Mouse (Mus musculus): ENCODE data around the gene Odf3b. TPM values are rescaled to one million over a fixed set of nuclear protein-coding genes. Genes with fewer than 3 reads are reported as not detected.

Odf3b gene
- polyA plus RNA-seq, 1 experiment from 2014 or later = 9.6 TPM

DNA sequence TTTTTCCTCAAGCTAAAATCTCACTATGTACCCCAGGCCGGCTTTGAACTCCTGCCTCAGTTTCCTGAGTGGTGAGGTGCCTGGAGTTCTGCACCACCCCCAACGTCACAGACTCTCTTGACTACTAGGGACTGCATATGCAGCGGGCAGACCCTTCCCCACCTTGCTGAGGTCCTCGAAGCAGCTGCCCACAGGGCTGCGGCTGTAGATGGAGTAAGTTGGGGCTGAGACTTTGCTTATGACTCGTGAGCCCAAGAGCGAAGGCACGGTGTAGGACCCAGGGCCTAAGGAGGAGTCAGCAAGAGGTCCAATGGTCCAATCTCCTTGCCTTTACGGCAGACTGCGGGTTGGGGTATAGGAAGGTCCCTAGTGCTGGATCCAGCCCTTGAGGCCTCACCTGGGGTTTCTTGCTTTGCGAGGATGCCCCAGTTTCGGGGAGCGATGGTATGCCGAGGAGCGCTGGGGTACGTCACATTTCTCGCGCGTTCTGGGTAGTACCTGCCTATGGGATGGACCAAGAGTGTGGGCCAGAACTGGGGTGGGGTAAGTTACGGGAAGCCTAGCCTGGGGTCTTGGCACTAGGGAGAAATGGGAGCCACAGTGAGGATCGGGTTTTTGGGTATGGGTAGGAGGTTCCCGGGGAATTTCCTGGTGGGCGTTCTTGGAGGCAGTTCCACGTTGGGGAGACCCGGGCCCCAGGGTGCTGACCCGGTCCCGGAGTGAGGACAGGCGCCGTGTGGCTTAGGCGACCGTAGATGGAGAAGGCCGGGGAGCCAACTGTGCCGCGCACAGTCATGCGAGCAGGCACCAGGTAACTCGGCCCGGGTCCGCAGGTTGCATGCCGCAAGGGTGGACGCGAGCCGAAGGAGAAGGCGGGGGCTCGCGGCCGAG, 899 bp downstream of the Odf3b start:
- Histone ChIP-seq H3K4me3 (ENCODE audit: low read length) (peak overlapping the region; percentile 47), H3K9ac (ENCODE audit: low read length) (peak overlapping the region; percentile 53), H3K27ac (ENCODE audit: low read length) (no peak overlapping the region), H3K4me2 (ENCODE audit: low read depth, low read length) (peak overlapping the region; percentile 72), H3K9me3 (ENCODE audit: control insufficient read depth, low read length) (no peaks in the 10 kb centered on the region), H3K36me3 (ENCODE audit: control insufficient read depth, insufficient read depth, low read length) (no peaks in the 10 kb centered on the region), H3K4me1 (replicated peaks; ENCODE audit: control insufficient read depth, insufficient read depth, low read length) (peaks cover 20% of the 10 kb centered on the region), H3K27me3 (ENCODE audit: control insufficient read depth, insufficient read depth, low read depth, low read length) (peaks cover 41% of the 10 kb centered on the region)
- no peak for ATAC-seq (ENCODE audit: low read depth)
- WGBS = 10% methylated on average over 46 of the region's 46 CpGs

DNA sequence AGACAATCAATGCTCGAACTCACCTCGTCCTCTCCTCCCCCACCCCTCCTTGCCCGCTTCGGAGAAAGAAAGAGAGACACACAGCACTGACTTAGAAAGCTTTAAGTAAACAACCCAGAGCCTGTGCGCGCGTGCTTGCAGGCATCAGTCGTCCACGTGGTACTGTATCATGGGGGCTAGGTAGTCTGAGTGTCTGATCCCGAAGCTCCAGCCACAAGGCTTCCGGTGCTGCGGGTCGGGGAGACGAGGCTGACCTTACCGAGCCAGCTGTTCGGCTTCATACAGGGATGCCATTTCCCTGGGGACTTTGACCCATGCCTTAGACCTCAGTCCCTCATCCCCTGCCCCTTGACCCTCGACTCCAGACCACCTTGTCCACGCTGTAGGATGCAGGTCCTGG, 1.7 kb downstream of the Odf3b start:
- Histone ChIP-seq H3K36me3 (ENCODE audit: control insufficient read depth, insufficient read depth, low read length) (0 out of 2 replicates have a peak, but pooled peaks cover 2% of the 10 kb centered on the region), H3K4me3 (ENCODE audit: low read length) (no peak overlapping the region; the same call in 1 of the 2 replicates), H3K9ac (ENCODE audit: low read length) (no peak overlapping the region), H3K27me3 (ENCODE audit: control insufficient read depth, insufficient read depth, low read depth, low read length) (peaks cover 41% of the 10 kb centered on the region), H3K9me3 (ENCODE audit: control insufficient read depth, low read length) (no peaks in the 10 kb centered on the region), H3K27ac (ENCODE audit: low read length) (no peak overlapping the region), H3K4me2 (ENCODE audit: low read depth, low read length) (no peak overlapping the region), H3K4me1 (replicated peaks; ENCODE audit: control insufficient read depth, insufficient read depth, low read length) (peaks cover 27% of the 10 kb centered on the region)
- no peak for ATAC-seq (ENCODE audit: low read depth)
- 5% methylated on average over 18 of the region's 18 CpGs for WGBS

DNA sequence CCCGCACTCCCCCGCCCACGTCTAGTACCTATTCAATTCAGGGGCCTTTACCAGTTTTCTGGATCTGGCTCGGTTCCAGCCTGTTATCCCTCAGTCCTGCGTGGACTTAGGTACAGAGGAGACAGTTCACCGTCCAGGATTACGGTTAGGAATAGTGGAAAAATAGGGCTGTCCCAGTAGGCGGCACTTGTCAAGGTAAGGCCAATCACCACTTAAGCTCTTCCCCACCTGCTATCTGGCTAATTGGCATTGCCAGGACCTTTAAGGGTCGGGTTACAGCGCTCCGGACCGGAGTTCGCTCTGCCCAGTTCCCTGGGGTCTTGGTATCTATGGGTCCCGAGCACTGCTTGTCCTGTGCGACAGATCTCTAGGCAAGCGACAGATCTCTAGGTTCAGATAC, 2.1 kb downstream of the Odf3b start, which contains the start of gene Tymp:
Tymp (minus strand) TSS at position 83 of the 400 bp plus-strand sequence.
- ATAC-seq (ENCODE audit: low read depth) = no peak
- no peaks in the 10 kb centered on the region for H3K9me3 ChIP-seq (ENCODE audit: control insufficient read depth, low read length)
- H3K36me3 ChIP-seq (ENCODE audit: control insufficient read depth, insufficient read depth, low read length) = peaks cover 5% of the 10 kb centered on the region
- 26% methylated on average over 16 of the region's 16 CpGs for WGBS
- H3K4me1 ChIP-seq (replicated peaks; ENCODE audit: control insufficient read depth, insufficient read depth, low read length) = peaks cover 27% of the 10 kb centered on the region
- H3K9ac ChIP-seq (ENCODE audit: low read length) = no peak within 1 kb of the TSS
- peaks cover 41% of the 10 kb centered on the region for H3K27me3 ChIP-seq (ENCODE audit: control insufficient read depth, insufficient read depth, low read depth, low read length)
- H3K27ac ChIP-seq (ENCODE audit: low read length) = no peak within 1 kb of the TSS
- no peak within 1 kb of the TSS; the same call in 1 of the 2 replicates for H3K4me3 ChIP-seq (ENCODE audit: low read length)
- H3K4me2 ChIP-seq (ENCODE audit: low read depth, low read length) = no peak within 1 kb of the TSS

DNA sequence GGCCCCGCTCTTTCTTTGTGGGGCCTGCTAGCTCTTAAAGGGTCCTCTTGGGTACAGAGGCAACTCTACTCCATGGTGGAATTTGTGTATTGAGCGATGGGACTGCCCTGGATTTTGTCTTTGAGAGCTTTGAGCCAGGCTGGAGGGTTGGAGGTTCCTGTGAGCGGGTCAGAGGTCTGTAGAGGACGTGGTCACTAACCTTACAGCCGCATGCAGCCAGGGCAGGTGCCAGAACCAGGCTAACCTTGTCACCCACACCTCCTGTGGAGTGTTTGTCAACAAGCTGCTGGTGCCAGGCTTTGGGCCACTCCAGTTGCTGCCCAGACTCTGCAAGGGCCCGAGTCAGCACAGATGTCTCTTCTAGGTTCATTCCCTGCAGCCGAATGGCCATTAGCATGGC, 3.0 kb downstream of the Odf3b start:
- no peak overlapping the region for H3K4me3 ChIP-seq (ENCODE audit: low read length)
- H3K9ac ChIP-seq (ENCODE audit: low read length) = no peak overlapping the region
- H3K4me2 ChIP-seq (ENCODE audit: low read depth, low read length) = no peak overlapping the region
- WGBS = 66% methylated on average over 7 of the region's 7 CpGs
- peaks cover 41% of the 10 kb centered on the region for H3K27me3 ChIP-seq (ENCODE audit: control insufficient read depth, insufficient read depth, low read depth, low read length)
- H3K27ac ChIP-seq (ENCODE audit: low read length) = no peak overlapping the region
- no peaks in the 10 kb centered on the region for H3K9me3 ChIP-seq (ENCODE audit: control insufficient read depth, low read length)
- H3K4me1 ChIP-seq (replicated peaks; ENCODE audit: control insufficient read depth, insufficient read depth, low read length) = peaks cover 27% of the 10 kb centered on the region
- H3K36me3 ChIP-seq (ENCODE audit: control insufficient read depth, insufficient read depth, low read length) = peaks cover 13% of the 10 kb centered on the region
- no peak for ATAC-seq (ENCODE audit: low read depth)

DNA sequence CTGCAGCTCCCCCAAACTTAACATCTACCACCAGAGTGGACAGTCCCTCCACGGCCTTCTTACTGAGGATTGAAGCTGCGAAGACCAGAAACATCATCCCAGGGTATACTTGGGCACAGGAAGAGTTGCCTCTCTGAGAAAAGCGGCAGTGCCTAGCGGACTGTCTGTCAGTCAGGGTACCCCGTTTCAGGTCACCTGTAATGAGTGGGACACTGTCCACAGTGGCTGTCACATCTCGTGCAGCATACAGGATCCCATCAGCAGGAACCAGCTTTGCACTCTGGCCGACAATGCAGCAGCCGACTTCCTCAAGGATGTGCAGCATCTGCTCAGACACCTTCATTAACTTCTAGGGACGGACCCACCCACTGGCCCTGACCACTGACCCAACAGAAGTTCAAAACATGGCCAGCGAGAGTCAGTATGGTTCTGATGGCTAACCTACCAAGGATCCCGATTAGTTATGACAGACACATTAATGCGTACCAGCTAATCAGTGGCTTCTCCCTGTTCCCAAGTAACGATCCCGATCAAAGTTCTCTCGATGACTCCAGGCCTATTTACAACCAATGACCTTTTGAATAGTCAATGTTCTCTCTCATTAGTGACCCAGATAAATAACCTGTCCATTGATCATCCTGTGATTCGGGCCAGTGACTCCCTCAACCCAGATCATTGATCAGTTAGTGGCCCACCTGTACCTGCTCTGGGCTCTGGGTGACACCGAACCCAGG, 4.1 kb downstream of the Odf3b start:
- Histone ChIP-seq H3K4me2 (ENCODE audit: low read depth, low read length) (no peak overlapping the region), H3K9me3 (ENCODE audit: control insufficient read depth, low read length) (no peaks in the 10 kb centered on the region), H3K36me3 (ENCODE audit: control insufficient read depth, insufficient read depth, low read length) (peaks cover 21% of the 10 kb centered on the region), H3K9ac (ENCODE audit: low read length) (no peak overlapping the region), H3K4me1 (replicated peaks; ENCODE audit: control insufficient read depth, insufficient read depth, low read length) (peaks cover 27% of the 10 kb centered on the region), H3K27me3 (ENCODE audit: control insufficient read depth, insufficient read depth, low read depth, low read length) (peaks cover 37% of the 10 kb centered on the region), H3K4me3 (ENCODE audit: low read length) (no peak overlapping the region), H3K27ac (ENCODE audit: low read length) (no peak overlapping the region)
- 90% methylated on average over 17 of the region's 17 CpGs for WGBS
- no peak for ATAC-seq (ENCODE audit: low read depth)

DNA sequence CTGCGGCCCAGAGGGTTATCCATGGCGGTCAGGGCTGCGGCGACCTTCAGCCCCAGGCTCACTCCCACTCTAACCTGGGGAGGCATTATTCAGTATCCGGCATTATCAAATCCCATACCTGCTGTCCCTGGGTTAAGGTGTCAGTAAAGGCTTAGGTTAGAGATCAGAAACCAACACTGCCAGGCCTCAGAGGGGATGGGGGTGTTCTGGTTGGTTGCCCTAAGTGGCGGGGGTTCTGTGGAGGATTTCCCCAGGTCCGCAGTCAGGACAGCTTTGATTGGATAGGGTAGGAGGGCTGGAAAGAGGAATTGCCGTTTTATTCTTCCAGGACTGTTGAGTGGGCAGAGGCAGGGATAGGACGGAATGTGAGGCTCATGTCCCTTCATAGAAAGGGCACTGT, 4.7 kb downstream of the Odf3b start:
- Histone ChIP-seq H3K9me3 (ENCODE audit: control insufficient read depth, low read length) (no peaks in the 10 kb centered on the region), H3K27me3 (ENCODE audit: control insufficient read depth, insufficient read depth, low read depth, low read length) (peaks cover 33% of the 10 kb centered on the region), H3K9ac (ENCODE audit: low read length) (peak overlapping the region; percentile 91), H3K27ac (ENCODE audit: low read length) (peak overlapping the region; percentile 97), H3K4me1 (replicated peaks; ENCODE audit: control insufficient read depth, insufficient read depth, low read length) (peaks cover 25% of the 10 kb centered on the region), H3K36me3 (ENCODE audit: control insufficient read depth, insufficient read depth, low read length) (peaks cover 28% of the 10 kb centered on the region), H3K4me2 (ENCODE audit: low read depth, low read length) (peak overlapping the region; percentile 94), H3K4me3 (ENCODE audit: low read length) (peak overlapping the region; percentile 81)
- WGBS = 53% methylated on average over 9 of the region's 9 CpGs
- ATAC-seq (ENCODE audit: low read depth) = no peak

DNA sequence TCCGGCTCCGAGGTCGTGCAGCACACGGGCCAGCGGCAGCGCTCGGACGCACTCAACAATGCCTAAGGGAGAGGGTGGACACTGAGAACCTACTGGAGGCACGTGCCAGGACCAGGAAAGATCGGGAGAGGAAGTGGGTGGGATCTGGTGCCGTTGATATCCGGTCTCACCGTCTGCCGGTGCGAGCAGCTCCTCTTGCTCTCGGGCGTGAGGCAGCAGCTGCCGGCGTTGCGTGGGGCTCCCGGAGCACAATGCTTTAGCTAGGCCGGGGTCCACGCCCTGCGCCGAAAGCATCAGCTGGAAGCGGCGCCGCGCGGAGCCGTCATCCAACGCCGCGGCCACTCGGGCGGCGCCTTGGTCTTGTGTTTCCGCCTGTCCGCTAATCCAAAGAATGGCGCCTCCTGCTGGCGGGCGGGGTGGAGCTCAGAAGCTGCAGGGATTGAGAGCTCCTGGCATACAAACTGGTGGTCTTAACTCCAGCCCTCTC, 5.3 kb downstream of the Odf3b start, which contains the start of gene Sco2:
Sco2 (minus strand) TSS at position 85 of the 487 bp plus-strand sequence.
- peak; percentile 85 for ATAC-seq (ENCODE audit: low read depth)
- under 1% methylated on average over 42 of the region's 42 CpGs for WGBS

DNA sequence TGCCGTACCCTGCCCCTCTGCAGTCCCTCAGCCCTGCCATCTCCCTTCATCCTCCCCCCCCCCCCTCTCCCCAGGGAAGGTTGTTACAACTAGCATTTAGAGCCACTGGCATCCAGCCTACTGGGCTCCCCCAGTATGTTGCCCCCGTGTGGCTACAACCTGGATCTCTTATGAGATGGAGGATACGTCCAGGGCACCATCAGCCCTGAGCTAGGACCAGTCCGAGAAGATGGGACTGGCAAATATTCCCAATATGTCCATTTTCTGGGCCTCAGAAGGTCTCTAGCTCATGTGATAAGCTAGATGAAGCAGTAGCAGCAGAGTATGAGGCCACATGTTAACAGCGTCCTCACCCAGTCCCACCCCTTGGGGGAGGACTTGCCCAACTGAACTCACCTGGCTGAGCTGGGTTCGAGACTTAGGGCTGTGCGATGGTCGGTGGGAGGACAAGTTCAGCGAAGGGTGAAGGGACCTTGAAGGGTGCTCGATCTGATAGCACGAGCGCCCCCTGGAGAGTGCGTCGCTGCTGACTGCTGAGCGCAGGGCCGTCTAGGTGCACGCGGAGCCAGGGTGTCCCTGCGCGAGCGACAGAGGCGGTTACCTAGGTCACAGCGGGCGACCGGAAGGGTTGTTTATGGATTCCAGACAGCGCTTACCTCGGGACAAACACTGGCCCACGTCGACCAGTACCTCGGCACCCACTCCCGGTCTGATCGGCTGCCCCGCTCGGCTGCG, 5.9 kb downstream of the Odf3b start:
- Histone ChIP-seq H3K4me1 (replicated peaks; ENCODE audit: control insufficient read depth, insufficient read depth, low read length) (peaks cover 16% of the 10 kb centered on the region), H3K9ac (ENCODE audit: low read length) (peak overlapping the region; percentile 91), H3K27ac (ENCODE audit: low read length) (peak overlapping the region; percentile 97), H3K36me3 (ENCODE audit: control insufficient read depth, insufficient read depth, low read length) (peaks cover 36% of the 10 kb centered on the region), H3K4me3 (ENCODE audit: low read length) (peak overlapping the region; percentile 81), H3K9me3 (ENCODE audit: control insufficient read depth, low read length) (no peaks in the 10 kb centered on the region), H3K27me3 (ENCODE audit: control insufficient read depth, insufficient read depth, low read depth, low read length) (peaks cover 22% of the 10 kb centered on the region), H3K4me2 (ENCODE audit: low read depth, low read length) (peak overlapping the region; percentile 94)
- peak; percentile 90 for ATAC-seq (ENCODE audit: low read depth)
- 1% methylated on average over 35 of the region's 35 CpGs for WGBS

More for the DNA sequence above, 5.3 kb downstream of the Odf3b start, which contains the start of gene Sco2:
- H3K4me1 ChIP-seq (replicated peaks; ENCODE audit: control insufficient read depth, insufficient read depth, low read length) = peaks cover 22% of the 10 kb centered on the region
- H3K36me3 ChIP-seq (ENCODE audit: control insufficient read depth, insufficient read depth, low read length) = peaks cover 31% of the 10 kb centered on the region
- H3K9me3 ChIP-seq (ENCODE audit: control insufficient read depth, low read length) = no peaks in the 10 kb centered on the region
- peak within 1 kb of the TSS; percentile 91 for H3K9ac ChIP-seq (ENCODE audit: low read length)
- peak within 1 kb of the TSS; percentile 94 for H3K4me2 ChIP-seq (ENCODE audit: low read depth, low read length)
- peak within 1 kb of the TSS; percentile 81 for H3K4me3 ChIP-seq (ENCODE audit: low read length)
- H3K27ac ChIP-seq (ENCODE audit: low read length) = peak within 1 kb of the TSS; percentile 97
- peaks cover 28% of the 10 kb centered on the region for H3K27me3 ChIP-seq (ENCODE audit: control insufficient read depth, insufficient read depth, low read depth, low read length)

Data from lung, embryonic 16.5 days (tissue).